Mouse (Mus musculus) heart, embryonic 14.5 days (tissue): ENCODE results near the gene Tbl1x. TPM values are rescaled to one million over a fixed set of nuclear protein-coding genes. Genes with fewer than 3 reads are reported as not detected.
"Not testable (repeated sequence)": the region's sequence is repeated elsewhere in the genome, so short reads cannot be mapped to it uniquely, and the experiment has no call there.

Experiments
- ATAC-seq: fragments of 200-750 bp; cut with Nextera tagmentation; 2 replicates; pipeline ENCODE4 v1.8.0; 2017; ENCODE audit warnings: low read depth, moderate TSS enrichment; ENCODE audit not compliant: insufficient number of reproducible peaks, insufficient read depth, low FRiP score
- H3K27ac ChIP-seq, 2 experiments: fragments of 200-500 bp in 1 of 2; fragments of 300-500 bp in 1 of 2; sonication (generic) in 1 of 2; replicated peaks in 1 of 2; 2 replicates each; pipeline ENCODE4 v1.5.1; 2012 to 2014; ENCODE audit warnings: low read depth in 2 of 2, low read length in 2 of 2, control low read depth in 1 of 2, mild to moderate bottlenecking in 1 of 2, mixed read lengths in 1 of 2; ENCODE audit not compliant: control insufficient read depth in 1 of 2, insufficient read depth in 1 of 2
- H3K27me3 ChIP-seq: fragments of 300-500 bp; sonication (generic); 2 replicates; pipeline ENCODE4 v1.6.1; 2014; ENCODE audit warnings: mild to moderate bottlenecking, low read length, control low read depth; ENCODE audit not compliant: control insufficient read depth, insufficient read depth
- H3K36me3 ChIP-seq: fragments of 300-500 bp; sonication (generic); 2 replicates; pipeline ENCODE4 v1.6.1; 2014; ENCODE audit warnings: mild to moderate bottlenecking, control low read depth, low read length, mixed read lengths; ENCODE audit not compliant: control insufficient read depth, insufficient read depth
- H3K4me1 ChIP-seq, 2 experiments: fragments of 200-500 bp in 1 of 2; fragments of 300-500 bp in 1 of 2; sonication (generic) in 1 of 2; 2 replicates each; pipeline ENCODE4 v1.6.1; 2012 to 2014; ENCODE audit warnings: low read length in 2 of 2, control low read depth in 1 of 2, mixed read lengths in 1 of 2; ENCODE audit not compliant: control insufficient read depth in 2 of 2, insufficient read depth in 2 of 2
- H3K4me2 ChIP-seq: fragments of 300-500 bp; sonication (generic); 2 replicates; pipeline ENCODE4 v1.6.1; 2014; ENCODE audit warnings: mild to moderate bottlenecking, low read length
- H3K4me3 ChIP-seq, 2 experiments: fragments of 200-500 bp in 1 of 2; fragments of 300-500 bp in 1 of 2; sonication (generic) in 1 of 2; 2 replicates each; pipeline ENCODE4 v1.5.1; 2012 to 2014; ENCODE audit warnings: low read length in 2 of 2, mild to moderate bottlenecking in 2 of 2, control low read depth in 1 of 2, low read depth in 1 of 2, moderate library complexity in 1 of 2; ENCODE audit not compliant: control insufficient read depth in 1 of 2, insufficient read depth in 1 of 2
- H3K9ac ChIP-seq: fragments of 300-500 bp; sonication (generic); 2 replicates; pipeline ENCODE4 v1.6.1; 2014; ENCODE audit warnings: mild to moderate bottlenecking, low read length
- H3K9me3 ChIP-seq: fragments of 300-500 bp; sonication (generic); 2 replicates; pipeline ENCODE4 v1.6.1; 2016; ENCODE audit warnings: low read length, control low read depth; ENCODE audit not compliant: control insufficient read depth
- WGBS: fragments of 180-500 bp; shearing (Covaris S2); extraction: QIAGEN DNeasy Blood & Tissue Kit; methylation state at CpG from one replicate; pipeline ENCODE4 v1.1.7; 2014; 5-methylcytosine and 5-hydroxymethylcytosine counted together
- polyA plus RNA-seq: library from polyadenylated mRNA; unstranded; fragments of >200 nt; fragmentation: Nextera tagmentation; extraction: Ambion mirVana; gene quantifications from 2 replicates; pipeline ENCODE4 v1.2.1, GENCODE M21; 2014

The Tbl1x gene
- polyA plus RNA-seq, 1 experiment from 2014 or later: 62.7 TPM

DNA sequence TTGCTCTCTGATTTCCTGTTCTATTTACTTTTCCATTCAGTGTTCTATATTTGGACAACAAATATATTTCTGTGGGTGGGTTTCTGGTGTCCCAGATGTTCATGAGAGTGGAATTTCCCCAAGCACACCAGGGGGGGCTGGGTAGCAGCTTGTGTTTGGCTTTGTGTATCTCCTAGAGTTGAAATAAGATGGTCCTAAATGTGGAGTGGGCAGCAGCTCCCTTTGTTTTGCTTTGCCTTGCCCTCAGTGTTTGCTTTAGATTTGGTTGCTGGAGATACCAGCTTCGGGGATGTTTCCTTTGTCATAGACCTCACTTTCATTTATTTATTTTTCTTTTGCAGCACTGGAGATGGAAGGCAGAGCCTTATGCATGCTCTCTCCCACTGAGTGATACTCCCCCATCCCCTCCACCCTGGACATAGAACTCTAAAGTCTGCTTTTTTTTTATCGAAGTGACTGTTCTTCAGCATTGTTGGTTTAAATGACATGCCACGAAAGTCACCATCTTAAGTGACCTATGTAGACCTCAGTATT lies 12.1 kb downstream of the Tbl1x start:
- Histone ChIP-seq H3K9me3 (no peaks in the 10 kb centered on the region), H3K4me2 (no peak overlapping the region), H3K9ac (no peak overlapping the region), H3K4me1 (peaks cover 2 to 13% of the 10 kb centered on the region in 2 experiments; a peak in 3 of 4 replicates), H3K27me3 (no peaks in the 10 kb centered on the region), H3K4me3 (no peak overlapping the region), H3K36me3 (peaks cover 8% of the 10 kb centered on the region; the same call in 1 of the 2 replicates), H3K27ac (no peak overlapping the region)
- 28% methylated on average over 3 of the region's 3 CpGs for WGBS
- ATAC-seq: no peak

DNA sequence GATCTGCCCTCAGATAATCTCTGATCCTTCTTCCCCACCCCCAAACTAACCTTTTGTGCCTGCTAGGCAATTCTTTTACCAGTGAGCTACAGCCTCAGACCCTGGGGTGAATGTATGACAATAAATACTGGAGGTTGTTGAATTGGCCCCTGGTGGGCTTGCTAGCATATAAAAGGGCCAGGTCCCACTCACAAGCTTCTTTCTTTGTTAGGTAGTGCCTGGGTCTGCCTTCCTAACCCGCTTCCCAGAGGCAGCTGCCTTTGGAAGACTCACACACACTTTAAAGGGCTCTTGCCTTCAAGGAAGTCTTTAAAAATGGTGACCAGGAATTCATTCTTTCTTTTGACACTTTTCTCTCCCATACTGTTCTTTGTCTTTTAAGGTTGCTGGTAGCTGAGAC lies 14.4 kb downstream of the Tbl1x start:
- WGBS: 47% methylated on average over 1 of the region's 1 CpGs
- H3K27ac ChIP-seq: no peak overlapping the region
- H3K4me2 ChIP-seq: no peak overlapping the region
- peaks cover 4 to 11% of the 10 kb centered on the region in 2 experiments; a peak in 3 of 4 replicates for H3K4me1 ChIP-seq
- H3K36me3 ChIP-seq: 0 out of 2 replicates have a peak, but pooled peaks cover 5% of the 10 kb centered on the region
- H3K9me3 ChIP-seq: no peaks in the 10 kb centered on the region
- H3K9ac ChIP-seq: no peak overlapping the region
- no peak overlapping the region for H3K4me3 ChIP-seq
- ATAC-seq: no peak
- H3K27me3 ChIP-seq: no peaks in the 10 kb centered on the region

DNA sequence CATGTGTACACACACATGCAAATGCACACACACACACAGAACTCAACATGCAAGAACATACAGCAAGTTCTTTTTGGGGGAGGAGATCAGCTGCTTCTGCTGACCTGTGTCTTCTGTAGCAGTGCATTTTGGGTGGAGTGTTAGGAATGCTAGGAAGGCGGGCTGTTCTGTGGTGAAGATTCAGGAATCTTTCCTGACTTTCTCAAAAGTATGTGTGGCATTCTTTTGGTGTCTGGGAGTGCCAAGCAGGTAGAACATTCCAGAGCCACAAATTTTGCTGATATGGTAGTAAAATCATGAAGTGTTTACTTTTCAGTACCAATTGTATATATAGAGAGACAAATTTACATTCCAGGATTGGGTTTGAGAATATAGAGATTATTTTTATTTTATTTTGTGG lies 17.6 kb downstream of the Tbl1x start:
- WGBS: 66% methylated on average over 1 of the region's 1 CpGs
- no peaks in the 10 kb centered on the region for H3K27me3 ChIP-seq

DNA sequence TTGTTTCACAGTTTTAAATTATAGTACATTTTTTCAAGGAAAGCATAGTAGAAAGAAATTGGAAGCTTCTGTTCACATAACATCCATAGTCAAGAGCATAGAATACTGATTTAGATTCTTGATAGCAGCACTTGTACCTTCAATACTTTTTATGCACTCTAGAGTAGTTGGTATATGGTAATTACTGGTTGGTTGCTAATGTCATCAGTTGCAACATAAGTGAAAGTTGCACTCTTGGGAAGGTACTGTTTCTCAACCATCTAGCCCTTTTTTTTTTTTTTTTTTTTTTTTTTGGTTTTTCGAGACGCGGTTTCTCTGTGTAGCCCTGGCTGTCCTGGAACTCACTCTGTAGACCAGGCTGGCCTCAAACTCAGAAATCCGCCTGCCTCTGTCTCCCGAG lies 20.2 kb downstream of the Tbl1x start:
- 75% methylated on average over 2 of the region's 5 CpGs for whole genome bisulfite sequencing
- H3K27me3 ChIP-seq: no peaks in the 10 kb centered on the region
- H3K9me3 ChIP-seq: no peaks in the 10 kb centered on the region
- H3K4me1 ChIP-seq: peaks cover 5 to 6% of the 10 kb centered on the region in 2 experiments; a peak in 3 of 4 replicates
- H3K9ac ChIP-seq: no peak overlapping the region
- no peak for ATAC-seq
- no peak overlapping the region for H3K4me2 ChIP-seq
- 0 out of 2 replicates have a peak, but pooled peaks cover 5% of the 10 kb centered on the region for H3K36me3 ChIP-seq
- no peak overlapping the region for H3K27ac ChIP-seq
- no peak overlapping the region for H3K4me3 ChIP-seq

More for the DNA sequence above, 17.6 kb downstream of the Tbl1x start:
- no peak for ATAC-seq
- 0 out of 2 replicates have a peak, but pooled peaks cover 5% of the 10 kb centered on the region for H3K36me3 ChIP-seq
- no peak overlapping the region for H3K4me3 ChIP-seq
- no peak overlapping the region for H3K27ac ChIP-seq
- H3K4me2 ChIP-seq: no peak overlapping the region
- peaks cover 5 to 6% of the 10 kb centered on the region in 2 experiments; a peak in 3 of 4 replicates for H3K4me1 ChIP-seq
- H3K9ac ChIP-seq: no peak overlapping the region
- H3K9me3 ChIP-seq: no peaks in the 10 kb centered on the region

DNA sequence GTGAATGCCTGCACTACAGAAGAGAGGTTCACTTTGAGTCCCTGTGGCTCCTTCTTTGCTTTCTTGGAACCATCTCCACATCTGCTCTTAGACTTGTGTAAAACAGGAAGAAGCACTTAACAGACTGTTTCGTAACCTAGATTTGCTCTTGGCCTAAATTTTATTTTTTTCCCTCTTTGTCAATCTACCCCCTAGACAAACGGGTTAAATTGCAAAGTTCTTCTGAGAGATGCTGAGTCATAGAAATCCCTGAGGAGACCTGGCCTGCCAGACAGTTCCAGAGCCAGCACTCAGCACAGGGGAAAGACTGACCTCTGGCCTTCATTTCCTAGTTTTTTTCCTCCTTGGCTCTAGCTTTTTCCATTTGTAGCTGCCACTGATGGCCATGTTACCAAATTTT lies 23.1 kb downstream of the Tbl1x start:
- H3K4me2 ChIP-seq: no peak overlapping the region
- H3K4me1 ChIP-seq: peaks cover 3 to 6% of the 10 kb centered on the region in 2 experiments; a peak in 3 of 4 replicates
- no peak overlapping the region for H3K4me3 ChIP-seq
- WGBS: 57% methylated on average over 2 of the region's 2 CpGs
- no peaks in the 10 kb centered on the region for H3K36me3 ChIP-seq
- H3K27me3 ChIP-seq: no peaks in the 10 kb centered on the region
- no peak overlapping the region for H3K9ac ChIP-seq
- no peak for ATAC-seq
- H3K27ac ChIP-seq: no peak overlapping the region
- no peaks in the 10 kb centered on the region for H3K9me3 ChIP-seq

DNA sequence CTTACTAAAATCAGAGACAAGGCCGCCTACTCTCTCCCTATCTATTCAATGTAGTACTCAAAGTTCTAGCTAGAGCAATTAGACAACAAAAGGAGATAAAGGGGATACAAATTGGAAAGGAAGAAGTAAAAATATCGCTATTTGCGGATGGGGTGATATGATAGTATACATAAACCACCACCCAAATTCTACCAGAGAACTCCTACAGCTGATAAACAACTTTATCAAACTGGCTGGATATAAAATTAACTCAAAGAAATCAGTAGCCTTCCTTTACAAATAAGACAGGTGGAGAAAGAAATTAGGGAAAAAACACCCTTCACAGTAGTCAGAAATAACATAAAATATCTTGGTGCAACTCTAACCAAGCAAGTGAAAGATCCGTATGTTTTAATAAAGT lies 29.0 kb downstream of the Tbl1x start:
- H3K36me3 ChIP-seq, ATAC-seq, H3K4me2 ChIP-seq, H3K9me3 ChIP-seq, H3K9ac ChIP-seq, H3K4me3 ChIP-seq, H3K27ac ChIP-seq, H3K27me3 ChIP-seq: not testable (repeated sequence)
- peaks cover 0 to 19% of the 10 kb centered on the region in 2 experiments; a peak in 2 of 4 replicates for H3K4me1 ChIP-seq
- 68% methylated on average over 4 of the region's 4 CpGs for WGBS

DNA sequence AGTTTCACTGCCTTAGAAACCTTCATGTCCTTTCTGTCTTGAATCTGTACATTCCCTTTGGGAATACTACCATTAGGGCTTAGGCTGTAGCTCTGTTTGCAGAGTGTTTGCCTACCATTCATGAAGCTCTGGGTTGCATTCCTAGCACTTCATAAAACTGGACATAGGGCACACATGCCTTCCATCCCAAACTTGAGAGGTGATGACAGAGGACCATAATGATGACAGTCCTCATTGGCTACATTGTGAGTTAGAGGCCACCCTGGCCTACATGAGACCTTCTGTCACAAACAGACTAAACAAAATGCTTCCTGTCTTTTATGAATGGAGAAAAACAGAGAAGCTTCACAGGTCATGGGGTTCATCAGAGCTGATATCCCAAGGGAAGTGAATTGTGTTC lies 33.2 kb downstream of the Tbl1x start:
- H3K27ac ChIP-seq: peak overlapping the region in 1 of 2 experiments; percentile 47; a peak in 1 of 4 replicates
- H3K36me3 ChIP-seq: no peaks in the 10 kb centered on the region
- H3K4me3 ChIP-seq: no peak overlapping the region
- no peaks in the 10 kb centered on the region for H3K27me3 ChIP-seq
- H3K9ac ChIP-seq: no peak overlapping the region
- no peaks in the 10 kb centered on the region for H3K9me3 ChIP-seq
- peaks cover 6 to 35% of the 10 kb centered on the region in 2 experiments for H3K4me1 ChIP-seq
- no peak overlapping the region for H3K4me2 ChIP-seq
- no peak for ATAC-seq

DNA sequence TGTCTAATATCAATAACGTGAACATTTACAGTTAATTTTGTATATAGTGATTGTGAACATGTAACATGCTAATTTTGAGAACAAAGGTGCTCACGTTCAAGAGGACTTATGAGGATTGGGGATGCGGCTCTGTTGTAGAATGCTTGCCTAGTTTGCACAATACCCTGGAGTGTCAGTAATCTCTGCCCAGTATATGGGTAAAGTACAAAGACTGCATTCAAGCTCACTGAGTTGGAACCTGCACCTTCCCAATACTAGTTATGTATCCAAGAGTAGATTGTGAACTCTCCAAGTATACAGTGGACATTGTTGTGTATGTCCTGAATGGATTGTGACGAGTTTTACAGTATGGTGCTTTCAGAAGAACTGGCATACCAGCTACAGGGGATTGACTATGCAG lies 33.7 kb downstream of the Tbl1x start:
- 66% methylated on average over 4 of the region's 4 CpGs for WGBS
- no peak overlapping the region for H3K4me2 ChIP-seq
- no peak overlapping the region for H3K9ac ChIP-seq
- no peaks in the 10 kb centered on the region for H3K9me3 ChIP-seq
- H3K4me1 ChIP-seq: peaks cover 6 to 40% of the 10 kb centered on the region in 2 experiments
- H3K27ac ChIP-seq: no peak overlapping the region
- H3K27me3 ChIP-seq: no peaks in the 10 kb centered on the region
- H3K4me3 ChIP-seq: no peak overlapping the region
- no peaks in the 10 kb centered on the region for H3K36me3 ChIP-seq
- ATAC-seq: no peak
